Mouse (Mus musculus): ENCODE data around the gene Fbxo21.
A peak's percentile ranks its signal among the peaks of the same experiment; 100 is the strongest.

The Fbxo21 gene

DNA sequence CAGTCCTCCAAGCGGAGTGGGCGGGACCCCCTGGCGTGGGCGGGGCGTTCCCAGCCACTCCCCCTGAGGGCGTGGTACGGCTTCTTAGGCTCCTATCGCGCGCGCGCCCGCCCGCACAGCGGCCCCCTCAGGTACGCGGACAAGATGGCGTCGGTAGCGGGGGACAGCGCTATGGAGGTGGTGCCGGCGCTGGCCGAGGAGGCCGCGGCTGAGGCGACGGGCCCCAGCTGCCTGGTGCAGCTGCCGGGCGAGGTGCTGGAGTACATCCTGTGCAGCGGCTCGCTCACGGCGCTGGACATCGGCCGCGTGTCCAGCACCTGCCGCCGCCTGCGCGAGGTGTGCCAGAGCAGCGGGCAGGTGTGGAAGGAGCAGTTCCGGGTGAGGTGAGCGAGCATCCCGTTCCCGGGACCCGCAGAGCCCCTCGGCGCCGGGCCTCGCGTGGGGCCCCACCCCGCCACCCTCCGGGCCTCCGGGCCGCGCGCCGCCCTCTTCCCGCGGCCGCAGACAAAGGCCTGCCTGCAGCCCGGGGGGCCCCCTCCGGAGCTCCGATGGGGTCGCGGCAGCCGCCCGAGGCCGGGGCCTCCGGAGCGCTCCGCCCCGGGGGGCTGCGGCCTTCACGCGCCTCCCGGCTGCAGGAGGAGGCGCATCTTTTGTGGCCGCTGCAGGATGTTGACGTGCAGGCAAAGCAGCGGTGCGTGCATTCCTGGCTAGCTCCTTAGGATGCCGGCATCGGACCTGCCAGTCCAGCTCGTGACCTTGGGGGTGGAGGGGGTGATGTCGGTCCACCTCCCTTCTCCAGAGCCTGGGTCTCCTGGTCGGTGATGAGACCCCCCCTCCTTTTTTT lies at the start of gene Fbxo21:
Fbxo21 (plus strand) TSS at position 74 of the 844 bp plus-strand sequence.
- DNase-seq (ENCODE audit: extremely low spot score): peak; percentile 97

DNA sequence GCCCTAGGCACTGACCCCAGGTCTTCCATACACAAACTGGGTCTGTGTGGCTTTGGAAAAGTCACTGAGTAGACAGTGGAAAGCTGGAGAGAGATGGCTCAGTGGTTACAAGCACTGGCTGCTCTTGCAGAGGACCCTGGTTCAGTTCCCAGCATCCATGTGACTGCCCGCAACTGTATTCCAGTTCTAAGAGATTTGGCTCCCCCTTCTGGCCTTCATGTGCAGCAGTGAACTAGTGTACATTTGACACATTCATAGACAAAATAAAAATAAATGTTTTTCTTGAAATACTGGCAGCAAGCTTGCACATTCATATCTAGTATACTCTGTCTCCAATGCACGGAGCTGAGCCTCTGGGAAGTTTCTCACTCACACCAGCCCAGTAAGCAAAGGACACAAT lies 48.0 kb upstream of the Fbxo21 start:
- no peak for DNase-seq (ENCODE audit: extremely low spot score)

DNA sequence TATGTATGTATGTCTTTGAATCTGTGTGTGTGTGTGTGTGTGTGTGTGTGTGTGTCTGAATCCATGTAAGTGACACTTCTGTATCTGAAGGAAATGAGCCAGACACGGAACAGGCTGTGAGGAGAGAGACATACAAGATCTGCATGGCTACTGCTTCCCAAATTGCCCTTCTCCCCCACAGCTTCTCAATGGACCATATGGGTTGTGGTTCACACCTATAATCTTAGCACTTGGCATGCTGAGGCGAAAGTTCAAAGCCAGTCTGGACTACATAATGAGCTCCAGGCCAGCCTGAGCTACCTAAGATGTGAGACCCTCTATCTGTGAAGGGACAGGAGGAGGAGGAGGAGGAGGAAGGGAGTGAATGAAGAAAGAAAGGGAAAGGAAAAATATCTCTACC lies 44.3 kb upstream of the Fbxo21 start:
- no peak for DNase-seq (ENCODE audit: extremely low spot score)

DNA sequence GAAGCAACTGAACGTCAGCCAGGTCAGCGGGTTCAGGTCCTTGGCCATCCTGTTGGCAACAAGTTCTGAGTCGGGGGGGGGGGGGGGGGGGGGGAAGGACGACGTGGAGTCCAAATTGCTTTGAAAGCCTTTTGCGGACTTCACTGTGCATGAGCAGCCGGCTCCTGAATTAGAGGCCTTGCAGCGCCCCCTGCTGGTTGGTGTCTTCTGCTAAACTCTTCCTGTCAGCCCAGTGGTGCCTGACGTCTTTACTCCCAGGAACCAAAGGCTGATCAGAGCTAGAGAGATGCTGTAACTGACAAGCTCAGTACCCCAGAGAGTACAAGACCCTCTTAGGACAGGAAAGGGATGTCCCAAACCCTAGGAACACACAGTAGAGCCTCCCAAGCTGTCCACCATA lies 43.7 kb upstream of the Fbxo21 start:
- DNase-seq (ENCODE audit: extremely low spot score): peak; percentile 82

DNA sequence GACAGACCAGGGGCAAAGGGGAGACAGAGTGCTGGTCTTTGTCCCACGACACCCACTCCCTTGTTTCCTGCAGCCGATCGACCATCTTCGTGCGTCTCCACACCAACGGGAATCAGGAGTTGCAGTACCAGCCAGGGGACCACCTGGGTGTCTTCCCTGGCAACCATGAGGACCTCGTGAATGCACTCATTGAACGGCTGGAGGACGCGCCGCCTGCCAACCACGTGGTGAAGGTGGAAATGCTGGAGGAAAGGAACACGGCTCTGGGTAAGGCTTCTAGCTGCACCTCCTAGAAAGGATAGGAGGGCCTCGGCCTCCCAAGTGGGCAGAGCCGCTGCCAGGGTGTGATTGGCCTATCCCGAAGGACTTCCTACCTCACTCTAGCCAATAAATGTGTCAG lies 40.2 kb upstream of the Fbxo21 start:
- no peak for DNase-seq (ENCODE audit: extremely low spot score)

DNA sequence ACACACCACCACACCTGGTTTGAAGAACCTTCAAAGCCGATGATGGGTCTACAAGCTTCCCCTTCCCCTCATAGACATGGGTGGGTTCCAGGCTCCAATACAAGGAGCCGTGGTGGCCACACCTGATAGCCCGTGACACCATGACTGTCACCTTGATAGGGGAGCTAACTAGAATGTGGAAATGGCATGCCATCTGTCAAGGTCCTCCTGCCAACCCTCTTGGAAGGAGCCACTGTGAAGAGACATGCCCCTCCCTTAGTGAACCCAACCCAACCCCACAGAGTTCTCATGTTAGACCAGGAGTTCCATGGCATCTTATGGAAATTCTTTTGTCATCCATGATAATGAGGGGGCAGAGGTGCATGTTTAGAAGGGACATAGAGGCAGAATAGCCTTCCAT lies 39.3 kb upstream of the Fbxo21 start:
- no peak for DNase-seq (ENCODE audit: extremely low spot score)

DNA sequence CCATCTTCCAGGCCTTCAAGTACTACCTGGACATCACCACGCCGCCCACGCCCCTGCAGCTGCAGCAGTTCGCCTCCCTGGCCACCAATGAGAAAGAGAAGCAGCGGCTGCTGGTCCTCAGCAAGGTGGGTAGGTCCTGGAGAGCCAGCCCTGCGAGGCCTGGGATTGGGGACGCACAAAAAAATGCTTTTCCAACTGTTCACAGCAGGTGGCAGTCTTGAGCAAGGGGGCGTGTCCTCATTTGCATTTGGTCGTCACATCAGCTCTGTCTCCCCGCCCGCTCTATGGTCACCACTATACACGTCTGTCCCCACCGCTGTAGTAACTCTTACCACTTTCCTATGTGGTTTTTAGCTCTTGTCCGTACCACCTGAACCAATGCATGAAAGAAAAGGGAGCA lies 38.3 kb upstream of the Fbxo21 start:
- DNase-seq (ENCODE audit: extremely low spot score): peak; percentile 83

DNA sequence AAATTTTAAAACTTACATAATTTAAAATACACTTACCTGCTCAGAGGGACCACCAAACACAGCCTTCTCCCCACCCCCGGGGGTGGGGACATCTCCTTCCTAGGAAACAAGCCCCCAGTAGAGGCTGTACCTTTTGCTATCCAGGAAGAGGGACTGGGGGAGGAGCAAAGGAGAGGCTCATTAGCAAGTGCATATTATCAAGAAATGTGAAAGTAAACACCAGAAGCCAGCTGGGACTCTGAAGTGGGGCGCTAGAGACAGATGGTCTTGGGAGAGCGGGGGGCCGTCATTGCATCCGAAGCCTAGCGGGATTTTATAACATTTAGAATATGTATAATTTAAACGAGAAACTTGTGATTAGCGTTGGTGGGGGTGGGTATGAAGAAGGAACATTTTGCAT lies 37.1 kb upstream of the Fbxo21 start:
- DNase-seq (ENCODE audit: extremely low spot score): no peak

DNA sequence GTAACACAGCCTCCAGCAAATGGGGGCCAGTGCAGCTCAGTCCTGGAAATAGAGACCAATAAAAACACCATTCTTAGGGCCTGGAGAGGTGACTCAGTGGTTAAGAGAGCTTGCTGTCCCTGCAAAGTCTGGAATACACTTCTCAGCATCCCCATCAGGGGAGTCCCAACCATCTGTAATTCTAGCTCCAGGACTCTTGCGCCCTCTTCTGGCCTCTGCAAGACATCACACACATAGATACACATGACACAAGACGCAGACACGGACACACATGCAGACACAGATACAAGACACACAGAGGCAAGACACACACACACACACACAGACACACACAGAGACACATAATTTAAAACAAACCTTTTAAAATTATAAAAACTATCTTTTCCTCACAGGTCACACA lies 35.0 kb upstream of the Fbxo21 start:
- DNase-seq (ENCODE audit: extremely low spot score): no peak

DNA sequence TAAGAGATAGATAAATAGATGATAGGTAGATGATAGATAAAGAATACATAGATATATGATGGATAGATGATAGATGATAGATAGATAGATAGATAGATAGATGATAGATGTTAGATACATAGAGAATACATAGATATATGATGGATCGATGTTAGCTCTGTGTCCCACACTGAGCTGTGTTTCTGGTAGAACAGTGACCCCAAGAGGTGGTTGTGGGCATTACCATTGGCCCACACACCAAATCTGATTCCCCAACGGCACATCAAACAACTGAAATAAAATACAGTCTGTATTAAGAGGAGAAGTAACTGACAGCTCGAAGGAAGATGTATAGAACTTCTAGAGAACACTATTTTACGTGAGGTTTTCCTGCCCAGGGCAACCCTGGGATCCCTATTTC lies 29.9 kb upstream of the Fbxo21 start:
- no peak for DNase-seq (ENCODE audit: extremely low spot score)

DNA sequence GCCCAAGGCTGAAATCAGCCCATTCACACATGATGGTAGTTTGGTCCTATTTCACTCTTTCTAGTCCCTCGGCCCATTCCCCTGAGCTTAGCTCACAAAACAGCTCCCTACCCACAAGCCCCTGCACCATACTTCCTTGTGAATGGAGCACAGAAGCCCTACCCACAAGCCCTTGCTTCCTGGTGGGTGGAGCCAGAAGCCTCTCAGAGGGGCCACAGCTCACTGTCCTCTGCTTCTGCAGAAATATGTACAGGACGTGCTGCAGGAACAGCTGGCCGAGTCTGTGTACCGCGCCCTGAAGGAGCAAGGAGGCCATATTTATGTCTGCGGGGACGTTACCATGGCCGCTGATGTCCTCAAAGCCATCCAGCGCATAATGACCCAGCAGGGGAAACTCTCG lies 27.1 kb upstream of the Fbxo21 start:
- DNase-seq (ENCODE audit: extremely low spot score): no peak

DNA sequence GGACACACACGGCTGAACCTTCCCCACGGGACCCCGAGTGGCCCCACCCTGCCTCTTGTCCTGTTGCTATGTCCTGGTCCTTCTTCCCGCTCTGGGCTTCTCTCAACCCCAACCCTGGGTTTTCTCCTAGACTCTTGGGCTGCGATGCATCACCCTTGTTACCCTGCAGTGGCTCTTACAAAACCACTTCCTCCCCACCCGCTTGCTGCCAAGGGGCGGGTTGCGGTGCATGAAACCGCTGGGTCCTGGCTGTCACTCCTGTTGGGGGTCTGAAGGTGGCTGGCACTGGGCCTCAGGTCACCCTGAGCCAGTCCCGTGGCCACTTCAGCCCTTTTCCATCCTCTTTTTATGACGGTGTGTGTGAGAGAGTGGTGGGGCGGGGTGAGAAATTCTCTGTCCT lies 22.6 kb upstream of the Fbxo21 start:
- DNase-seq (ENCODE audit: extremely low spot score): no peak

DNA sequence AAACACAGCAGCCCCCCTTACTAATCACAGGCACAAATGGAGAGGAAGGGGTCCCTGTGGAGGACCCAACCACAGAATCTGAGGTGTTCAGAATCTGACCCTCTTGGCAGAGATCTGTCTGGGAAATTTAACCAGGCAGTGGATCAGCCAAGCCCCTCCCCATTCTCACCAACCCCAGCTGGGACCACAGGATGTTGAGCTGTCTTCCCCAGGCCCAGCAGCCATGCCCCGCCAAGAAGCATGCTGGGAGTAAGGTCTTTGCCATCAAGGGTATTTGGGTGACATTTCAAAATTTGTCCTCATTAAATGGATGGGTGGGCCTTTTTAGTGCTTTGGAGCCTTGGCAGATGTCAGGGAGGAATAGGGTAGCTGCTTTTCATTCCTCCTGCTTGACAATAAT lies 22.1 kb upstream of the Fbxo21 start:
- DNase-seq (ENCODE audit: extremely low spot score): no peak

DNA sequence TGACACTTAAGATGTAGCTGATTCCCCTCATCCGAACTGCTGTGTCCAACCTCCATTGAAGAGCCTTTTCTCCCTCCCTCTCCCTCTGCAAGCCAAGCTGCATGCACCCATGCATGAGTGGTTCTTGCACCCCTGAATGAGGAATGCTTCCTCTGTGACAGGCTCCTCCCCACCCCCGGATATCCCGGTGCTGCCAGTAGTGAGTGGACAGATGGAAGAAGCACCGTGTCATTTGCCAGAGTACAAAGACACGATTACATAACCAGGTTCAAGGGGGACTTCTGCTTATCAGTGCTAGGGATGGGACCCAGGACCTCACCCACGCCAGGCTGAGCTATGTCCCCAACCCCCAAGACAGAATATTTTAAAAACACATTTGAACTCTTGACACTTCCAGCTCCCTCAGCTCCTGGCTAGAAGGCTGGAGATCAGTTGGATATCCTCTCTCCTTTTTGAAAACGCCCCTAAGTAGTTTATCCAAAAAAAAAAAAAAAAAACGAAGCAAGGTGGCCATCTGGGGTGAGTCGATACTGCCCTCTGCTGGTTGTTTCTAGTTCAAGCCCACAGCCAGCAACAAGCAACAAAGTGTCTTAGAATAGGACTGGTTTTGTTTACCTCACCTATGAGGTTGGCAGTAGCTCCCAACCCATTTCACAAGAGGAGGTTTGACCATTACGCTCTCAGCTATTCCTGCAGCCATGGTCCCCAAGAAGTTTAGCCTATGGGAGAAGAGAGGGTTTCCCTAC lies 20.7 kb upstream of the Fbxo21 start:
- DNase-seq (ENCODE audit: extremely low spot score): peak; percentile 25

DNA sequence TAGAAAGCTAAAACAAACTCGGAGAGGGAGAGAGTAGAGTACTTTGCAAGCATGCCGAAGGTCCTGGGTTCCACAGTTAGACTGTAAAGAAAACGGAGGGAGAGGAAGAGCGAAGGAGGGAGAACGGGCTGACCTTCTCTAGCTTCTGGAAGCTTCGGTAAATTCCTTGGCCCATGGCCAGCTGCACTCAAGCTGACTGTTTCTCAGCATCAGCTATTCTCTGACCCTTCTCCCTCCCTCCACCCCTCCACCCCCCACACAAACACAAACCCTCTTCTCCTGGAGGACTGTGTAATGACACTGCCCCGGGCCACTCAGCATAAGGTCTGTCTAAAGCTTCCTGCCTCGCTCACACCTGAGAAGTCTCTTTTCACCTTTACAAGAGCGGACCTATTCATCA lies 11.8 kb upstream of the Fbxo21 start:
- DNase-seq (ENCODE audit: extremely low spot score): no peak

DNA sequence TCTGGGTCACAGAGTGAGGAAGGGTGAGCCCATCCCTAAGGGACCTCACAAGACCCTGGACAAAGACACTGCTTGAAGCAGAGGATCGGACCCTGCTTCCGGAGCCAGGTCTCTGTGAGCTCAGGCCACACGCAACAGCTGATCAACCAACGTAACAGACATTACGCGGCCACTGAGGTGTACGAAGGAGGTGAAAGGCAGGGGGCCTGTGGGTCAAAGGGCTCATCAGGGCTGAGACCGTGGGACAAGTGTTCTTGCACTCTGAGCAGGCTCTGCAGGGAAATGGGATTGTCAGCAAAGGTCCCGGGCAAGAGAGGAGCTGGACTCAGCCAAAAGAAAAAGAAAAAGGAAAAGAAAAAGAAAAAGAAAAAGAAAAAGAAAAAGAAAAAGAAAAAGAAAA lies 9.6 kb upstream of the Fbxo21 start:
- no peak for DNase-seq (ENCODE audit: extremely low spot score)

DNA sequence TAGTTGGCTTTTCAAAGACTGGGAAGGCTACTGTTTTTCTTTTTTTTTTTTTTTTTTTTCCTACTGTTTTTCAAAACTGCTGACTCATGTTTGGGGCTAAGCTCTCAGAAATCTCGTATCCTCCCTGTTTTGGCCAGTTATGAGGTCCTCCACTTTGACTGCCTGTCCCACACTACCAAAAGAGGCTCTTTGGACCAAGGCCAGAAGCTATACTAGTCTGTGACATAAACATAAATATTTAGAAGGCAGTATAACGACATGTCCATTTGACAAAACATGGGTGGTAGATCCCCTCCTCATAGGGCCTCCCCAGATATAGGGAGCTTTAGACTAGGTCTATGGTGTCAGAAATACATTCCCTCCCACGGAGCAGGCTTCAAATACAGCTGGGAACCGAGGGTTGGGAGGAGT lies 8.9 kb upstream of the Fbxo21 start:
- no peak for DNase-seq (ENCODE audit: extremely low spot score)

DNA sequence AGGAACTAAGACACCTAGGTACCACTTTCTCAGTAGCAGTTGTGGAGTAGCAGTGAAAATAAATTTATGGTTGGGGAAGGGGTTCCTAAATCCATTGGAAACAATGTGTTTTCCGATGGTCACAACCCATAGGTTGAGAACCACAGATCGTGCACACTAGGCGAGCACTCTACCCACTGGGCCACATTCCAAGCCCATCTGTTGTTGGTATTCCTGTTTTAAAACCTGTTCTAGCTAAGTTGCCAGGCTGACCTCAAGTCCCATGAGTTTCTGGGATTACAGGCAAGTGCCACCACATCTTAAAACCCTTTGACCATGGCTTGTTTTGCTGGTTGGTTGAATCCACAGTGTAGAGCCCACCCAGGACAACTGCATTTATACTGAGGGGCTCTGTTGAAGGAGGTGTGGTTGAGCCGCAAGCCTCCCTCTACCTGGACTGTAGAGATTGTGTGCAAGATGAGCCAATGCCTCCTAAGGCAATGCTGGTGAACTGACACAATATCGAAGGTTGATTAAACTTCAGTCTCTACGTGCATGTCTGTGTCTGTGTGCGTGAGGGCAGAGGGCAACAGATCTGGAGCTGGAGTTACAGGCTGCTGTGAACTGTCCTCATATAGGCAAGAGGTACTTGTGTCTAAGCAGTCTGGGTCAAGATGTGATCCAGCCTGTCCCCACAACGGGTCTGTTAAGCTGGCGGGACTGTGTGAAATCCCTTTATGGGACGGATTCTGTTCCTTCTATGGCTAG lies 6.7 kb upstream of the Fbxo21 start:
- no peak for DNase-seq (ENCODE audit: extremely low spot score)

DNA sequence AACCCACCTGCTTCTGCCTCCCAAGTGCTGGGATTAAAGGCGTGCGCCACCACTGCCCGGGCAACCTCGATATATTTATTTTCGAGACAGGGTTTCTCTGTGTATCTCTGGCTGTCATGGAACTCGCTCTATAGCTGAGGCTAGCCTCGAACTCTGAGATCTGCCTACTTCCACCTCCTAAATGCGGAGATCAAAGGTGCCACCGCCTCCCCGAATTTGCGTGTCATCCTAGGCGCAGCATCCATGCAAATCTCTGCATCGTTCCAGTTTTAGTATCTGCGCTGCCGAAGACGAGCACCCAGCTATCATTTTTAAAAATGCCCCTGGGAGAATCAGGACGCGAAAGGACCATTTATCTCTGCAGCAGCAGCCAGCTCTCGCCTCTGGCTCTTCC lies 270 bp upstream of the Fbxo21 start:
- no peak for DNase-seq (ENCODE audit: extremely low spot score)

DNA sequence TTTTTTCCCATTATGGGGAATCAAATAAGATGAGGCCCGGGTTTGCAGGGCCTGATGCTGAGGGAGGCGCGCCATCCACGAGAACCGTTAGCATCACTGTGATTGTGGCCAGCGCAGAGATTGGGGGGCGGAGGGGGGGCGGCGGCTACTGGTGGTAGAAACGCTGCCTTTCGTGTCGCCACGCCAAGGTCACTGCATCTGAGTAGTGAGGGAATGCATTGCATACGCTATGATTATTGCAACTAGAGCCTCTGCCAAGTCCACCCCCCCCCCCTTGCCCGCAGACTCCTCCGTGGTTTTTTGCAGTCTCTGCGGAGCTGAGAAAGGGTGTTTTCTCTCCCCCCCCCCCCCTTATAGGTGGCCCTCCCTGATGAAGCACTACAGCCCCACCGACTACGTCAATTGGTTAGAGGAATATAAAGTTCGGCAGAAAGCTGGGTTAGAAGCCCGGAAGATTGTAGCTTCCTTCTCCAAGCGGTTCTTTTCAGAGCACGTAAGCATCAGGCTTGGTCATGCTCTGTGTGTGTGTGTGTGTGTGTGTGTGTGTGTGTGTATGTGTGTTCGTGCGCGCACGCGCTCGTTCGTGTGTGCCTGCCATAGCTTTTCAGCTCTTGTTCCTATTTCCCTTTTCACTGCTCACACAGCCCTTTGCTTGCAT lies 1.1 kb downstream of the Fbxo21 start:
- peak; percentile 27 for DNase-seq (ENCODE audit: extremely low spot score)

DNA sequence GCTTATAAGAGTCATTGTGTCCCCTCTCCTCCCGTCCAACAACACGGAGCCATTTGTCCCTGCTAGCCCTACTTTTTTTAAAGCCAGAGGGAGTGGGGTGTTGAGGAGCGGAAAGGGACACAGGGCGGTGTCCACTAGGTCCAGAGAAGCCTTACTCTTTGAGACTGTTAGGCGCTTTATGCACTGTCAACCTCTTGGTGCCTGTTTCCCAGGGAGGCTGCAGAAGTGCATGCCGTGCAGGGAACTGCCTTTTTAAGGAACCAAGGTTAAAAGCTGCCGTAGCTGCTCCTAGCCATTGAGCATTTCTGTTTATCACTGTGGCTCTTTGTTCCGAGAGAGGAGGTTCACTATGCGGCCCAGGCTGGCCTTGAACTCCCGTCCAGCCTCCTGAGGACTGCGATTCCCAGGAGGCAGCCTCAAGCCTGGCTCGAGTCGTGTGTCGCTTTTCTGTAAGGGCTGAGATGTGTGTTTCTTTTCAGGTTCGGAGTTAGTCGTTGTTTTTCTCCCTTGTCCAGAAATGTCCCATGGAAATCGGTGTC lies 1.7 kb downstream of the Fbxo21 start:
- DNase-seq (ENCODE audit: extremely low spot score): no peak

DNA sequence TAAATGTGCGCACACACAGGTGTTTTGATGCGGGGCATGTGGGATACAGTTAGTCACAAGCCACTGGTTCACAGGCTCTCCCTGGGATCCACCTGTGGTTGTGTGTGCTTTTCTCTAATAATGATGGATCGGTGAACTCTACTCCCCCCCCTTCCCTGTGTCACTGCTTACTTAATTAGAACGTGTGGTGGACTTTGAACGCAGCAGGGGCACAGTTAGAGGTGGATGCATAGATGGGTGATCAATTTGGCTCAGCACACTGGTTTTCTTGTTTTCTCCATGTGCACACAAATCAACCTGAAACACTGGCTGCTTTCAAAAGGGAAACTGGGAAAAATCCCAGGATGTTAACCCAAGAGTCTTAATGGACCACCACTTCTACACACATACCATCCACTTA lies 2.6 kb downstream of the Fbxo21 start:
- no peak for DNase-seq (ENCODE audit: extremely low spot score)

All from embryo, embryonic 9.5 days (tissue).